Mouse (Mus musculus) lung, postnatal 4 days (tissue): ENCODE results near the gene Tiam1.
A peak's percentile ranks its signal among the peaks of the same experiment; 100 is the strongest.

ENCODE experiments used
- DNase-seq, 2 experiments: peaks; one replicate each; pipeline ENCODE4 v3.0.0; 2021

Tiam1 gene

DNA sequence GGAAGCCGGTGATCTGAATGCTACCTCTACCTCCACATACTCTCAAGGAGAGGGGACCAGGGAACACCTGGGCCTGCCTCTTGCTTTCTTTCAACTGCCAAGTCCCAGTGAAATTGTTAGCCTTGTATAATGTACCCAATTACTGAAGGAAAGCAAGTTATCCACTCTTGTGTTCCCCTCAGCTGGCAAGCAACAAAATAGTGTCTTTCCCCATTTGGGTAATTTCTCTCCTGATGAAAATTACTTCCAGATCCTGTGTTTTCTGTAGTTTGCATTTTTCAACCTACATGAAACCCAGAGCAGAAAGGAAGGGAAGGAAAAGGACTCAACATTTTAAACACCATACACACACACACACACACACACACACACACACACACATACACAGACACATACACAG, 195.5 kb downstream of the Tiam1 start:
- no peak for DNase-seq

DNA sequence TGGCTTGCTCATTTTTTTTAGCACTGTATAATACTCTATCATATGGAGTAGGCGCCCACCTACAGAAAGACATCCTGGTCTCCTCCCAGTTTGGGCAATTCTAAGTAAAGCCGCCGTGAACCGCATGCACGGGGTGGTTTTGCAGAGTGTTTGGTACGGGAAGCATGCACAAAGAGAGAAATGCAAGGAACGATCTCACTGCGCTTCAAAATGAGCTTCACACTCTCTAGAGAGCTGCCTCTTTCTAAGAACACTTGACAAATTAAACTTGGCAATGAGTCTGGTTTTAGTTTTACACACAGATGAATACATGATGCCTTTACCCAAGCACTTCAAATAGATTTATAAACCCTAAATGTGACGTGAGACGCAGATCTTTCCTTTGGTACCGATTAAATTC, 196.8 kb downstream of the Tiam1 start:
- DNase-seq, result no peak

DNA sequence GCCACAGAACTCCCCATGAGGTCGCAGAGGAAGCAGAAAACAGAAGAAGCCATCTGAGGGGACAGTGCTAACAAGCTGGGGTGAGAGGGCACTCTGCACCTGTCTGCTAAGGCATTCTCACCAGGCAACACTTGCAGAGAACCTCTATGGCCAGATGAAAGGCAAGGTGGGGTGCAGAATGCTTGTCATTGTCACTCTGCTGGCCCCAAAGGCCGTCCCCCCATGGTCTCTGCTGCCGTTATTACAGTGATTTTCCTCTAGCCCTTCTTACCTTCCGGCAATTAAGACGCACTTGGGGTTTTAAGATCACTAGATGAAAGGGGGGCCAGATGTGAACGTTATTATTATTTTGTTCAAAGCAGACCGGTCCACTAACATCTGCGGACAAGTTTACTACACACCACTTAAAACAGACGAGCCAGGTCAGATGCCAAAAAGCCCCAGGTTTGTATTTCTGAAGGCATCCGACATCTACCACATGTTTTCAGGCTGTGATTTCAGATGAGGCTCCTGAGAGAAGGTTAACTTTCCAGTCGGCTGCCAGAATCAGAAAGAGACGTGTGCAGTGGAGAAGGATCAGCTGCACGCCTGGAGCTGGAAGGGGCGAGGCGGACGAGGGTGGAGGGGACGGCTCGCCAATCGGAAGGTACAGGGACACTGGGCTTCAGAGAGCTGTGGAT, 198.8 kb downstream of the Tiam1 start:
- no peak for DNase-seq

- DNase-seq, result peak in 1 of 2 experiments; percentile 7
Measured at GRCm38 (mm10) chr16:89944050-89944449, 199.5 kb downstream of the Tiam1 start.

GRCm38 (mm10) chr16:89943267-89943971, 200.2 kb downstream of the Tiam1 start:
- DNase-seq, result peak in 1 of 2 experiments; percentile 34

GRCm38 (mm10) chr16:89940696-89941095, 202.9 kb downstream of the Tiam1 start:
- no peak for DNase-seq

- DNase-seq, result no peak
Measured at GRCm38 (mm10) chr16:89938277-89938676, 205.3 kb downstream of the Tiam1 start.

DNA sequence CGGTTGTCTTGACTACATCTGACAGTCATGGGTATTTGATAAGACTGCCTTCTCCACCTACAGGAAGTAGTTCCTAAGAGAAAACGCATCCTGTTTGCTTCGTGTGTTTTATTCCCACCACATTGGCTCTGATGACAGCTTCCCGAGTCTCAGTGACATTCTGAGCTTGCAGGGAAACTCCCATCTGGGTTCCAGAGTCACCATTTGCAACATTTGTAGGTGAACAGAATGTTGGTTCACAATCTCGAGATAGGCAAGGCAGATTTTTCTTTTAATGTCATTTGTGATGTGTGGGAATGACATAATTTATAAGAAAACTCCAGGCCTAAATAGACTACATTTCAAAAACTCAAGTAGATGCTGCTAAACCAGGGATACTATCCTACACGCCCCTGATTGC, 207.0 kb downstream of the Tiam1 start:
- no peak for DNase-seq

DNA sequence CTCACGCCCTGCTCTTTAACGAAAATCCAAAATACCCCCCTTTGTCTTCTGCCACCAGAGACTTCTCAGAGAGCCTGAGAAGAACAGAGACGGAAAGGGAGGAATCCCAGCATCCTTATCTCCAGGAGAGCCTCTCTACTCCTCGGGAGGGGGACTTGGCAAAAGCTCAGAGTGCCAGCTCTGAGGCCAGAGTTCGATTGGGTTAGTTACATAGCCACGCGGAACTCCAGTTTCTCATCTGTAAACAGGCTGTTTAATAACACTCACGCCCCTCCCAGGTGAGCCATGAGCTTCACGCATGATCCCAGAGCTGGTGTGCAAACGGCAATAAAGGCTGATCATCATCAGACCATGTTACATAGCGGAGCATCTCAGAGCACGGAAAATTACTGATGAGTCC, 208.2 kb downstream of the Tiam1 start:
- no peak for DNase-seq

- peak in 1 of 2 experiments; percentile 23 for DNase-seq
Measured at GRCm38 (mm10) chr16:89934616-89935015, 209.0 kb downstream of the Tiam1 start.

DNA sequence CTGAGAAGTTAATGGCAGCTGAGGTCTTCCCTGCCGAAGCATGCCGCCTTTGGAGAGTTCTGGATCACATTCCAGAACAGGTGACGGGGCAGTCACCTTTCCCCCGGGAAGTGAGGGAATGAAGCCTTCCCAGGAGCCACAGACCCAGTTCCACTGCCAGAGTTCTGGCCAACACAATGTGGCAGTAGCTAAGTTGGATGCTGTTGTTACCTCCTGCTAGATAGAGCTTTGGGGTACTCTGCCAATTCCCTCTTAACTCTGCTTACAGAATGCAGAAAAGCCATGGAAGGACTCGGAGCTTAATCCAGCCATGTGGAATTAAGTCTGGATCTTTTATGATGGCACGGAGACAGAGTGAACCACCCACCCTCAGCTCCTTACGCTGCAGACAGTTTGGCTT, 209.6 kb downstream of the Tiam1 start:
- no peak for DNase-seq

DNA sequence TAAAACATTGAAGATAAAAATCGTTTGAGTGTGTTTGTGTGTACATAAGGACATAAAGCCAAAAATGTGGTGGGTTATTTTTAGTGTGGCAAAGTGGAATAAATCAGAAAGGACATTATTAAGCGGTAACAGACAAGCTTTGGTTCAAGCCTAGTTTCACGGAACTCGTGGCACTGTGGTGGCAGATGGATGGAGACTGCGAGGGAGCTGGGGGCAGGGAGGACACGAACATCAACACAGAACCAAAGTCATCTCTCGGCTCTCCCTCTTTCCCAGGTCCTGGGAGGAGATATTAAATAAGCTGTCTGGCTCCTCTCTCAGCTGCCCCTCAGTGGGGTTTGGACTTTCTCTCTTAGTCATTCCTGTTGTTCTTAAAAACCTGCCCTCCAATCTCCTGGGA, 215.0 kb downstream of the Tiam1 start:
- no peak for DNase-seq

DNA sequence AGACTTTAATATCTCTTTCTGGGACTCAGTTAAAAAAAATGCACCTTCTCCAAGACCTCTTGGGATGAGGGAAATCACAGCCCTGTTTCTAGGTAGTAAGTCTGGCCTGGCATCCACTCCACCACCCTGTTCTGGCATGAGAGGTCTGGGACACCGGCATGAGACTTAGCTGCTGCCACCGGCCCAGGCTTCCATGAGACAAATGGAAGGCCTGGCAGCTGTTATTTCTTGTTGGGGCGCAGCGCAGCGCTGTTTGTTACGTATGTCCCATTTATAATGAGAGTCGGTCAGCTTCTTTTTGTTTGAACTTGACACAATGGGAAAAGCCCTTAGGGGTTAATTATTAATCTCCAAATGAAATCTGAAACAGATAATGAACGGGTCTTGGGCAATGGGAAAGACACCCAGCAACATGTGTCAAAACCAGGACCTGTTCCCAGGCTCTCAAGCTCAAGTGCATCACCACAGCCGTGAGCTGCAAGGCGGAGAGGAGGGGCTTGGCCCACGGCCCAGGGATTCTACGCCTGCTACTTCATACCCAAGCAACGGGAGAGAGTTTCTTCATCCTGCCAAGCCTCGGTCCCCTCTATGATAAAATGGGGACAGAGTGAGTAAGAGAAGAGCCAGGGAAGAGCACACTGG, 219.2 kb downstream of the Tiam1 start:
- DNase-seq, result peak; percentile 73 to 85

DNA sequence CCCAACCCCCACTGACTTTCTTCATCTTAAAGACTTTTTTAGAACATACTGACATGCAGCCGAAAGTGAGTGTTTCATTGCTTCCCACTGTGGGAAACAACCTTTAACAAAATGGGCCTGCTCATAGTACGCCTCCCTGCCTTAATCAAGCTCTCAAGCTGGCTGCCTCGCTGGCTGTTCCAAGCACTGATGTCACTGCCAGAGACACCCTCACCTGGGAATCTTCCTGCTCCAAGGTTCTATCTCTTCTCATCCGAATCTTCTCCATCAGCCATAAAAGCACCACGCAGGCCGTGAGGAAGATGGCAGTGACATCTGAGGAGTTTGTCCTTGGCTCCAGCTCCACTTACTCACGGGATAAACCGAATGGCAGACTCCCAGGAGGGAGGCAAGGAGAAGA, 220.3 kb downstream of the Tiam1 start:
- no peak for DNase-seq

- no peak for DNase-seq
Measured at GRCm38 (mm10) chr16:89922458-89922857, 221.1 kb downstream of the Tiam1 start.

GRCm38 (mm10) chr16:89921370-89921769, 222.2 kb downstream of the Tiam1 start:
- no peak for DNase-seq

GRCm38 (mm10) chr16:89920417-89920816, 223.2 kb downstream of the Tiam1 start:
- no peak for DNase-seq

DNA sequence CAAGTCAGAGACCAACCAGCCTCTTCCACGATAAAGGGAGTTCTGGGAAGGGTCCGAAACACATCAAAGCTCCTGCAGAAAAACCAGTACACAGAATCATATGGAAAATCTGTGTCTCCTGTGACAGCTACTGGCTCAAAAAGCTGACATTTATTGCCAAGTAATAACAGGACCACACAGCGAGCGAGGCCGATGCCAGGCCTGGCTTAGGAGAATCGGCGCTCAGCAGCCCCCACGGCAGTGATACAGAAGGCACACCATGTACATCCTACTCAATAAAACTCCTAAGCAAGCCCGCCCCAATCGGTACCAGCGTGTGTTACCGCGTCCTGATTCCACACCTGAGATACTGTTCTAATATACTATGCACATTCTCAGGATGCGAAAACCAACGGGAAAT, 226.2 kb downstream of the Tiam1 start:
- DNase-seq, result peak in 1 of 2 experiments; percentile 19

- DNase-seq, result no peak
Measured at GRCm38 (mm10) chr16:89914946-89915345, 228.6 kb downstream of the Tiam1 start.

DNA sequence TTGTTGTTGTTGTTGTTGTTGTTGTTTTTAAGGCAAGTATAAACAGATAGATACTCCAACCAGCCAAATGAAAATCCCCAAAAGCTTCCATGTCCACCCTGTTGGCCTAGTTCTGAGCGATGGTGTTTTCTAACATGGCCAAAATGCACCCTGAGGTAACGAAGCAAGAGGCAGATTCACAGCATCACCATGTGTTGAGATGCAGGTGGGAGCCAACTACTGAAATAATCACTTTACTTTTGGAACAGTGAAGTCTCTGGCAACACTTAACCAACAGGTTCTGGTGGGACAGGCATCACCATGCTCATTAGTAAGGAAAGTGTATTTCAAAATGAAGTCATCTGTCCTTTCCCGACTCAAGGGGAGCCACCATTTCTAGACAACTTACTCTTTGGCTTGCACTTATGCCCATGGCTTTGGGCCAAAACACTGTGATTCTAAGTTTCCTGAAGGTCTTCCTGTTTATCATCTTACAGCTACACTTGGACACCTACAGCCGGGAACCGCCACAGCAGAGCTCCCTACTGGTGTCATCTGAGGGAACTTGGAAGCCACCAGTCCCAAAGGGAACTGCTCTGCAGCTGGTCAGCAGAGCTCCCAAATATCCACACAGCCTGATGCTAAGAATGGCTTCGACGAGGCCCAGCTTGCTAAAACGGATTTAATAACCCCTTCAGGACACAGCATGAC, 230.7 kb downstream of the Tiam1 start:
- DNase-seq, result peak in 1 of 2 experiments; percentile 24

DNA sequence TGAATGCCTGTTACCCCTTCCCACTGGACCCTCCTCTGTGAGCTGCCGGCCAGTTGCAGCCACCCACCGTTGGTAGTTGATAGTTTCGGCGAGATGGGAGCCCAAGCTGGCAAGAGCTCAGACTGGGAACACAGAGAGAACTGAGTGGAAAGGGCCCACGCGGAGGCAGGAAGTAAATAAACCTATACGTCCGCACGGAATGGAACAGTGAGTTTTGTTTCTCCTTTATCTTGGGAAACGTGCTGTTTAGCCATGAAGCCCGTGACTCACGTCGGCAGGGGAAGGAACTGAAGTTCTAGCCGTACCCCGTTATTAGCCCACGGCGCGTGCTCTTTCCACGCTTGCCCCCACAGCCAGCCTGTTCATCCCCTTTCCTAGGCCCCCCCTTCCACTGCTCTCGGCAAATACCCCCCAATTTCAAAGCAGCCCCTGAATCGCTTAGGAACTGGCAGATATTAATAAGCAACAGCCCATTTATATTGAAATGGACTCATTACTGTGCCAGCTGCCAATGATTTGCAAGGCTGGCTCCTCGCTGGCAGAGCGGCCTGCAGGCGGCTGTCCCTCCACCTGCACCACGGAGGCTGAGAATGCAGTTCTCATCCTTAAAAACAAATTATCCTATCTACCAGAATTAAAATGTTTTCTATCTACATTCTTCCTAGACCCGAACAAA, 234.0 kb downstream of the Tiam1 start:
- no peak for DNase-seq

GRCm38 (mm10) chr16:89907651-89908050, 235.9 kb downstream of the Tiam1 start:
- no peak for DNase-seq

GRCm38 (mm10) chr16:89906909-89907308, 236.7 kb downstream of the Tiam1 start:
- no peak for DNase-seq
